Mouse (Mus musculus) spleen, postnatal 14 days (tissue): ENCODE results near the gene Gyg.

Experiments
- DNase-seq, 2 experiments: peaks; one replicate each; pipeline ENCODE4 v3.0.0; 2021 to 2022; ENCODE audit warnings: low spot score in 2 of 2

Gene Gyg

DNA sequence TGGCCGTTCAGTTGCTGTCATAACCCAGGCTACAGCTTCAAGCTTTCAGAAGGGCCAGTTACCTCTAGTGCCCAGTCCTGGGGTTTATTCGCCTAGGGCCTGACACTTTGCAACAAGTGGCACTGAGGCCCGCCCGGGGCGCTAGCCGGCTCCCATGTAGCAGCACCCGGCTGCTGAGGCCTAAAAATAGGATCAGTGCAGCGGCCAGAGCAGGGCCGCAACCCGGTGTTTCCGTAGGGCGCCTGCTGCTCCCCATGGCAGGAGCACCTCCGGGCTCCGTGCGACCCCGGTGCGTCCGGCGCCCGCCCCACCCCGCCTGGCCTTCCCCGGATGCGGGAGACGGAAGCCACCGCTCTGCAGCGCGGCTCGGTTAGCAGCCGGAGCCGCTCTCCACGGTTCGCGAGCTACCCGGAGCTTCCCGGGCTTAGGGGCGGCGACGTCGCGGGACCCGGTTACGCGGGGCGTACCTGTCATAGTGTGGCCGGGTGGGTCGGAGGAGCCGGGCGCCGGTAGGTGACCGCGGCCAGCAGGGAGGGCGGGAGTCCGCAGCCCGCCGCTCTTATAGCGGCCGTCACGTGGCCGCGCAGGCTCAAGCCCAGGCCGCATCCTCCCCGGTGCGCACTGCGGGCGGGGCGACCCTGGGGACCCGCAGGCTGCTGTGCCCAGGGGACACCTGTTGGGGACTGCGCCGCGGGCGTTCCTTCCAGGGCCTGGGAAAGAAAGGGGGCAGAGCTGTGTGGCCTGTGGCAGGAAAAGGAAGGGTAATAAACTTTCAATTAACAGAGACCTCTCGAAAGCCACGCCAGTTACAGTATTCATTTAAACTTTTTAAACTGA lies at the start of gene Gyg:
Gyg (minus strand) TSS at position 787 of the 837 bp plus-strand sequence.
- DNase-seq = peak; percentile 18 to 33

DNA sequence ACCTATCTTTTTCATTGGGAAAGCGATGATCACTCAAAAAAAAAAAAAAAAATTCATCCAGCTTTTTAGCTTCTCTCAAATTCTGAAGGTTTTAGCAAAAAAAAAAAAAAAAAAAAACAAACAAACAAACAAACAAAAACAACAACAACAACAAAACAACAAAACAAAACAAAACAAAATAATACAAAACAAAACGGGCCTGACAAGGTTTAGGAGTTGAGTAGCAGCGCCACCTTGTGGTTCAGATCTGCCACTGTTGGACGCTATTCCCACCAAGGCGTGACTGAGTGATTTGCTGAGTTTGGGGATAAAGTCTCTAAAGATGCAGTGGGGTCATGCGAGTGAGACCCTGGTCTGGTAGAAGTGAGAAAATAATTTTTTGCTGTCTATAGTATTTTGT lies 43.8 kb upstream of the Gyg start:
- peak; percentile 9 to 32 for DNase-seq

DNA sequence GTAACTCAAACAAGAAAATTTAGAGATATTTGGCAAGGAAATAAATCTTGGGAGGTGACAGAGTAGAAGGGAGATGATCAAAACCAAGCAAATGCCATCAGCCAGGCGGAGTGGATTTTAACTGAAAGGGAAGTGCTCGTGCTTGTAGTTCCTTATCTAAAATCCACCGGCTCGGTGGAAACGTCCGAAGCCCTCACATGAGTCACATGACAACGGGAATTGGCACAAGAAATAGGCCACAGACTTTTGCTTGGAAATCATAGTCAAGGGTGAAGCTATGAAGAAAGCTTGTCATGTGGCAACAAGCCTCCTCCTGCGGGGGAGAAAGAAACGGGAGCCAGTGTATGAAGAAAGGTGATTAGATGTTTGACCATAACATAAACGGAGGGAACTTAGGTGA lies 42.8 kb upstream of the Gyg start:
- no peak for DNase-seq

DNA sequence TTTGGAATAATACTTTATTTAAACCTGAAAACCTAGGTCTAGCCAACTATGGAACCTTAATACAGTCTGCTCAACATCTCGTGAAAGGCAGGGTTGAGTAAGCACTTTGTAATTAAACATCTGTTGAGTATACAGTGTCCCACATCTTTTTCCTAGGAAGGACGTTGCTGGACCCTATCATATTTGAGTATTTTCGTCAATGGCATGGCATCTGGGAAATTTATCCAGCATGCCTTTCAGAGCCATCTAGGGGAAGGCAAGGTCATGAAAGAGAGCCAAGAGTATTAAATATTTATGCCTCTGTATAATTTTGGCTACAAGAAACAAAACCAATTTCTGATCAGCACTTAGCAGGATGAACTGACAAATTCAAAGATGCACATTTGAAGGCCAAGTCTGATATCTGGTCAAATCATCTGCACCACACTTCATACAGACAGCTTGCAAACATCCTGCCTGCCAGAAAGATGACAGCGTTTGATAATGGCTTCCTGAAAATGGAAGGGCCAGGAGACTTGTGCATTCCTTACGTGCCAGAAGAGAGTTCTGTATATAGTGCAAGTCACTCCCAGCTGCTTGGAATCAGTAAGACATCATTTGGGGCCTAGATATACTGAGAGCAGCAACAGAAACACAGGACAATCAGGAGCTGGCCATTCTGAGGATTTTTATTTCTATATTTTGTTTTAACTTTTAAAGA lies 34.0 kb upstream of the Gyg start:
- no peak for DNase-seq

DNA sequence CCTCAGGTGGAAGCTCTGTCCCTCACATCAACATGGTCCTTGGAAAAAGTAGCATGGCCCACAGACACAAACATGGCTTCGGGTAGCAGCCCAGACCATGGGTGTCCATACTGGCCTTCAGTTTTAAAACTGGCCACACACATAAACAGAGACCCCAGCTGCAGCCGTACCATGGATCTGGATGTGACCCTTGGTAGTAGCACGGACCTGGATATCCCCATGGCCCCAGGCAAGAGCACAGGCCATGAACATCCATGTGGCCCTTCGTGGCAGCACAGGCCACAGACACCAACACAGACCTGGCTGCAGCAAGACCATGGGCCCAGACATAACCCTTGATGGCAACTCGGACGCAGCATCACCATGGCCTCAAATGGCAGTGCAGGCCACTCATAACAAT lies 17.3 kb upstream of the Gyg start:
- no peak for DNase-seq

DNA sequence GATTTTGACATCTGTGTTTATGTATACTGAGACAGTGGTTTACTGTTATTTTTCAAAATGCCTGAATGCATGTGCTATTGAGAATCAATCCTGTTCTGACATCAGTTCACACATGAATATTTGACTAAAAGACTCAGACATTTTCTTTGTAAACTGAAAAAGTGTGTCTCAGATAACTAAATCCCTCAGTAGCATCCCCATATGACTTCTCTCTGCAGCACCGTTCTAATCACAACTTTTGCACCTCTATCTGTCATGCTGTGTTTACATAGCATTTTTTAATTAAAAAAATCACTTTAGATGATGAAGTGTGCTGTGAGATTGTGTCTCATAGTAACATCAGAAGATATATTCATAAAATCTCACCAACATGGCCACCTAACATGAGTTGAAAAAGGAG lies 12.4 kb upstream of the Gyg start:
- DNase-seq = no peak

DNA sequence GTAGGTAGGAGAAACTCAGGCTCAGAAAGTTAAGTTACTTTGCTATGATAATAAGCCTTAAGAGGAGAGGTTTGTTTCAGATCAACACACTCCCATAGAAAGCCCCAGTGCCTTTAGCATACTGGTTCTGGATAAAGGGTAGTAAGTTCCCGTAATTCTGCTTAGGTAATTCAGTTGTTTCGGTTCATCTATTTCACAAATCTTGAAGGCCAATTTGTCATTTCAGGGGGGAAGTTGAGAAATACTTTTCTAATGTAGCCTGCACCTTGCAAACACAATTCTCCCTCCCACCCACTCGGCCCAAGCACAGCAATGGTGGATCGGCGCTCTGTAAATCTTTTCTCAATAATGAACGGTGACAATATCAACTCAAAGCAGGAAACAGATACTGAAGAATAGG lies 359 bp upstream of the Gyg start:
- no peak for DNase-seq

DNA sequence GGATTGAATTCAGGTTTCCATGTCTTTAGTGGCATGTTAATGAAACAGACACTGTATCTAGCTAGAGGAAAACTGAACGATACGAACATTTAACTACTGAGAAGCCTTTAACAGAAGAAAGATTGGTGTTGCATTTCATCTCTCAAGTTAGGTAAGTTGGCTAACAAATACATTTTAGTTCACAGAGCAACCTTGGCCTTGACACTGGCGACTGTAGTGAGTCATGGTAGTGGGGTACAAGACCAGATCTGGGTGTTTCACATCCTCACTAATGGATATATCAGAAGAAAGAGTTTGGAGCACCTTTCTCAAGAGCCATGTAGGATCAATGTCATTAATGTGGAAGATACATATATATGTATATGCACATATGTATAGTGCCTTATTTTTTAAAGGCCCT lies 3.5 kb downstream of the Gyg start:
- DNase-seq = no peak

DNA sequence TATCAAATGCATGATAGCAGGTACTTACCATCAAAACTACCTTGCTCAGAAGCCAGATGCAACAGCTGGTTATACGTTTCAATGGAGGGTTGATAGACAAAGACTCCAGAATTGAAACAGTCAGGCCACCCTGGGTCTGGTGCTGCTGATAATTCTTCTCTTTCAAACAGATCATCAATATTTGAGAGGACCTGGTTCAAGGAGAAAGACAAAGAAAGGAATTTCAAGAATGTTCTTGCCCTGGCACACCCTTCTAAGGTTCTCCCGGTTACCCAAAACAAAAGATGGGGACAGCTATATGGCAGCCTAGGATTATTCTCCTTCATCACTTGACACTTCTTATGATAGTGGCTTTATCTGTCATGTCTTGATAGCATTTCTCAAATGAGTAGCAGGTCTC lies 4.6 kb downstream of the Gyg start:
- DNase-seq = no peak

DNA sequence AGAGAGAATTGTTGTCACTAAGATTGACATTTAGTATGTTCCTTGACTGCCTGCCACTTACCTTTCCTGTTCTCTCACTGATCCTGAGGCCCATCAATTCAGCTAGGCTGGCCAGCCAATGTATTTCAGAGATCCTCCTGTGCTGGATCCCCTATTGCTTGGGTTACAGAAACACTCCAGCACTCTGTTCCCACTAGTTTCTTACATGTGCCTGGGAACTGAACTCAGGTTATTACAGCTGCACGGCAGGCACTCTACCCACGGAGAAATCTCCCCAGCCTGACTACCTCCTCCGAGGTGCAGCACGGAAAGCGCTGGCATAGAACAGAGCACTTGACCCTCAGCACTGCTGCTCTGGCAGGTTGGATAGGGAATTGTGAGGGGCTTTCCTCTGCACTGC lies 7.5 kb downstream of the Gyg start:
- no peak for DNase-seq

DNA sequence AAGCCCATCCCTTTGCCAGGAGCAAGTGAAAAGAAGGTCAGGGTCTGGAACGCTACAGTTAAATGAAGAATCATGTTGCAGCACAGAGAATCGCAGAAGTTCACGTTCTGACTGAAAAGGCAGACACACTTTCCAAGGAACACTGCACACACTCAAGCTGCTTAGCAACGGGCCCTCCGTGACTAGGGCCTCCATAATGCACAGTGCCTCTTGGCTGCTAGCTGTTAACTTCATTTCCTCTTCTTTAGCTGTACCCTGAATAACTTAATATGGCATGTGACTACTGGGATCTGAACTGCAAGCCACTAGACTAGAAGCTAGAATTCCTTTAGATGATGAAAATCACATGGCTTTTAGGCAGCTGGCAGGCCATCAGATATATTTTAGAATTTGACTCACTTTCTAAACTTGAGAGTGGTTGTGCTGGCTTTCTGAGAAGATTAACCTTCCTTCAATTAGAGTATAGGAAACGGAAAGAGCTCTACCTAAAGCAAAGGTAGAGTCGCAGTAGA lies 8.2 kb downstream of the Gyg start:
- no peak for DNase-seq

DNA sequence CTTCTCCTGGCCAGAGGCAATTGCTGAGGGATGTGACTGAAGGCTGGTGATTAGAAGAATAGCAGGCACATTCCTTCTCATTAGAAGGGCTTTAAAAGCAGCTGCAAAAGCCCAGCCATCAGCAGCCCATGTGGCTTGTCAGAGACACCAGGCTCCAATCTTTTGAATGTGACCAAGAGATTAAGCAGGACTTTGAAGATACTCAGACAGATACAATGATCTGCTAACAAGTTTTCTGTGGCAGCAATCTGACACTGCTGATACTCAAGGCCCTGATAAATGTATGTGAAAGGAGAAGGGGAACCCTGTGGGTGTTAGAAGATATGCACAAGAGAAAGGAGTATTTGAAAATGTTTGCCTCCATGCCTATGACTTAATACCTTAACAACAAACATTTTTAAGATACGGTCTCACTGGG lies 9.4 kb downstream of the Gyg start:
- no peak for DNase-seq

DNA sequence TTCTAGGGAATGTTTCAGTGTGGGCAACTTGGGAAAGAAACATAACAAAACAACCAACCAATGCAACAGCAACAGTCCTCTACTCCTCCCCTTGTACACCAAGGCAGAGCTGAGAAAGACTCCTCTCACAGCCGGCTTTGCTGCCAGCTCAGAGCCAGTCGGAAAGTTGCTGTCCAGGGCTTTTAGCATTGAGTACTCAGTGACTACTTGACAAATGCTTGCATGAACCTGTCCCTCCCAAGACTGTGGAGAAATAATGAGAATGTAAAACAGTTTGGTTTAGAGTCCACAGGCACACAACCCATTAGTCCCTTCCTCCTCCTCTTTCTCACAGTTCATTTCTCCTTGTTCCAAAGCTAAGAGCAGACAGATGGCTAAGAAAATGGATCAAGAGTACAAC lies 10.7 kb downstream of the Gyg start:
- no peak for DNase-seq

DNA sequence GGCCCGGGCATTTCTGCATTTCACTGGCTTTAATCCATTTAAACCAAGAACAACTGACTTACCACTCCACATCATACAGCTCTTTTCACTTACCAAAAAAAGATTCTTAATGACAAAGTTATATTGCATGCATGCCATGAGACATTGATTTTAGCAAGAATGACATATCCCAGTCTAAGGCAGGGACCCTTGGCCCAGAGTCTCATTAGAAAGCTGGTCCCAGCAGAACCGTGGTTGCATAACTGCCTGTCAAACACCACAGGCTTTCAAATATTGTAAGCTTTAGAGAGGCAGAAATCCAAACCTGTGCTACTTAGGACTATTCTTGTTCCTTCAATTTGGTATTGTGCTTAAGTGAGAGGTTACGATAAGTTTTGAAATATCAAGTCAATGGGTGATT lies 11.4 kb downstream of the Gyg start:
- DNase-seq = no peak

DNA sequence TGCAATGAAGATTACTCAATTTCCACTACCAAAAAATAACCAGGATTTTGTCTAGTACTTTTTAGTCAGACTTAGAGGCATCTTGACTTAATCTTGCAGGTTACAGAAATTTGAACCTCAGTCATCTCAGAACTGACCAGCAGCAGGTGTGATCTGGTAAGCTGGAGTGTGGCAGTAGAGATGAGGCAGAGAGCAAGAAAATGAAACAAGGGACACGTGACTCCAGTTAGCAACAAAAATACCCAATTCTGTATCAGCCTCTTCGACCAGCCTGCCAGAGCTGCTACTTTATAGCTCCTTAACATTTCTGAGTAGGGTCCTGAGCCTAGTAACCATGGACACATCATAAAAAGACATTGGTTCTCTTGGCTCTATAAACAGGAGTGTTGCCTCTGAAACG lies 12.5 kb downstream of the Gyg start:
- no peak for DNase-seq

DNA sequence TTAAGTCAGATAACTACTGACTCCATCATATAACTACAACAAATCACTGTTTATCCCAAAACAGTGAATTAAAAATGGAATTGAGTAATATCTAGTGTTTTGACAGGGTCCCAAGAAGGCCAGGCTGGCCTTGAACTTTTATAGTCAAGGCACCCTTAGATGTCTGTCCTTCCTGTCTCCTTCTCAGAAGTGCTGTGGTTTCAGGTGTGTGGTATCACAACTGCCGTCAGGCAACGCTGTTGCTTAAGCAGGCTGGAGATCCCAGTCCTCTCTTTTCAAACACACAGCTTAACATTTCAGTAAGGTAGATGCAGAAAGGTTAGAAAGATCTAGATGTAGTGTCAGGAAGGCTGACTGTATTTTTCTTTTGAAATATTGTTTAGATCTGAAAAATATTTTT lies 13.0 kb downstream of the Gyg start:
- DNase-seq = no peak

DNA sequence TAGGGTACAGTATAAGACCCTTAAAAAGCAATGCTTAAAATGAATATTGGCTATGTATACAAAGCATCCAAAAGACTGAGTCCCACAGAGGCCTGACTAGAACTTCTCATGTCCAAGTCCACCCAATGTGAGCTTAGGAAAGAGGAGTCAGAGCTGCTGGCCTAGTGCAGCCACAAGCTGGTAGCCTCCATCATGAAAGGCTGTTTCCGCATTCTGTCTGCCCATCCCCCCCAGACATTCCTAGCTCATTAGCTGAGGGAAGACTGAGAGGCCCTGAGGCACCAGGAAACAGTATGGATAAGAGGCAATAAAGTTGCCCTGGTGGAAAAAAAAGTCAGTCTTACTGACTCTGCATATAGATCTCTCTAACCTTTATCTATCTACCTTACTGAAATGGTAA lies 13.4 kb downstream of the Gyg start:
- no peak for DNase-seq

DNA sequence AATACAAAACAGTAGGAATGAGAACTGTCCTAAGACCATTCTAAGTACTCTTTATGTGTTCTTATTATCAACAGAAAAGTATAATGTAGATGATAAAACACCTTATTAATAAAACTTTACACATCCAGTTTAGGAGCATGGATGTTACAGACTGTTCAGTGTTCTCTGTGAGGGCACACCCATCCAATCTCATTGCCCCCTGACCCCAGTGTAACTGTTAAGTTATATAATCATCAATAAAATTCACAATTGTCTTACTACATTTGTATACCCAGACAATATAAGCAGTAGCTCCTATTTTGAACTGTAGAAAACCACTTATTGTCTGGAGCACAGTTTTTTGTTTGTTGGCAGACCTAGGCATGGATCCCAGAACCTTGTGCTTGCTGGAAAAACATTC lies 13.9 kb downstream of the Gyg start:
- DNase-seq = no peak

DNA sequence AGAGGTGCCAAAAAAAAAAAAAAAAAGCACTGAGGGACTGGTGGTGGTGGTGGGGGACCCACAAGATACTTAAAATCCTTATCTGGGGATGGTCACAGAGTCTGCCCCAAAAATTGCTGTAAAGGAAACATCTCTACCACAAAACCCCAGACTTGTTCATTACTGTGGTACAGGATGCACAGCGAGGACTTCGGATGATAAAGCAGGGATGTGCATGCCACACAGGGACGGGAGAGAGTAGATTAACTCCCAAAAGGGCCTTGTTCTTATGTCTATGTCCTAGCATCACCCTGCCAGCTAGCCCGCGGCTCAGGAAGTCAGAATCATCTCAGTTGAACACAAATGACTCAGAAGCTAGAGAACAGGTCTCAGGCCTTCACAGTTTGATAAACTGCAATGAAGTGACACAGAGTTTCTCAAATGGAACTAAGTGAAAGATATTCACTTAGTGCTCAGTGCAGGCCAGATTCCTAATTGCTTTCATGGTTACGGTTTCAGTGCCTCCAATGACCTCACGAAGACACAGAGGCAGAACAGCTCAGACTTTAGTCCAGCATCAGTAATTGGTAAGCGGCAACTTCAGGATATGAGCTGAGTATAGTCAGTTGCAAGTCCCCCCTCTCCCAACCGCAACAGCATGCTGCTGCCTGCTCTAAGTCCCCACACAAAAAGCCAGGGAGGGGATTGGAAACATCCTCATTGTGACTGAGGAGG lies 18.1 kb downstream of the Gyg start:
- no peak for DNase-seq

DNA sequence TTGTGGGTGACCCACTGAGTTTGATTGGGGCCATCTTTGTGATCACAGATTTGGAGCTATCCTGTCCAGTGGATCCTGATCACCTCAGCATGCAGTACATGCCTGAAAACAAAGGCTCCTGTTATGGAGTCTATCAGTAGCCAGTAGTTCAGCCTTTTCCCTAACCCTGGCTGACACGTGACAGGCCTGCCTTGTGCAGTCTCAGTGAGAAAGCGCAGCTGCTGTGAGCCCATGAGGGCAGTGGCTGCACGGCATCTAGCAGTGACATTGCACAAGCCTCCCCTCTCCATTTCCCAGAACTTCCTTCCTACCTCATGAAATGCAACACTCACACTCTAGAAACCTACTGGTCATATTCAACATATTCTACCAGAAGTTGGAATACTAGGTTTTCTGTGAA lies 20.6 kb downstream of the Gyg start:
- no peak for DNase-seq

DNA sequence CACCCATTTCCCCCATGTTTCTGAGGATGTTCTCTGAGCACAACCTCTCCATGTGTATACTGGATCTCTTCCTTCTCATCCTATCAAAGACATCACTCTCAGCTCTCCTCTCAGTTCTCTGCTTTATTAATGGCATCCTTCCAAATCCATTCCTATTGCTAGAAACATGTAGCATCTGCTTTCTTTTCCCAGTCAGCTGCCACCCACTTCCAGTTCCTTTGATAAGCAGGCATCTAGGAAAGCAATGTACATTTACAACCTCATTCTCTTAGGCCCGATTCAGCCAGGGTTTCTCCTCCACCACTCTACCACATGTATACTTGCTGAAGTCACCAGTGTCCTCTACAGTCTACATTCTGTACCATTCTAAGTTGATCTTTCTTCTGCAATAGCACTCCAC lies 21.4 kb downstream of the Gyg start:
- no peak for DNase-seq

DNA sequence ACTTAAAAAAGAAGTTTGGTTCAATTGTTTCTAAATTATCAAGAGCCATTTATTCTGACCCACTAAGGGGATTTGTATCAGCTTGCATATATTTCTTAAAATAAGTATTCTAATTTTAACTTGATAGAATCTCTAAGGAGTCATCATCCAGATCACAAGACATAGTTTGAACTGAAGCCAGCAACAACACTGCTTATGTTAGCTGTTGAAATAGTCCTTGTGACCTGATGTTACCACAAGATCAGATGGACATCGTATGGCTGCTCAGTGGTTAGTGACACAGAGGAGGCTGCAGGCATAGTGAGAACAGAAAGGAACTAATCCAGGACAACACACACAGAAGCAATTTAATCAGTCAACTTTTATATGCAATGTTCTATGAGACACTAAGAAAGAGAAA lies 22.4 kb downstream of the Gyg start:
- no peak for DNase-seq

DNA sequence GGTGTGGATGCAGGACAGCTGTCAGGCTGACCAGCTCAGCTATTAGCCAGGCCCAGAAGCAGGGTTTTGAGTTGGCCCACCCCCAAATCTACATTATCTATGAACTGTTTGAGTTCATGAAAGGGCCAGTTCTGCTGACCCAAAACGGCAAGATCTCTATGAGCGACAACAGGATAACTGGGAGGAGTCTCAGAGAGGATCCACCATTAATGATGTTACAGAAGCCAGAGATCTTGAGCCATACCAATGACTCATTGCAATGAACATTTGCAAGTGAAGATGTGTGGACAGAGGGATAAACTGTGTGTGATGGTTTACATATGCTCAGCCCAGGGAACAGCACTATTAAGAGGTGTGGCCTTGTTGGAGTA lies 23.8 kb downstream of the Gyg start:
- no peak for DNase-seq
